Mouse (Mus musculus) WW6 (cell line): ENCODE measurements around the gene Ybx3.

Source experiments
- DNase-seq: peaks from one replicate; pipeline ENCODE4 v3.0.0-alpha.2; 2013; ENCODE audit warnings: low read depth, low spot score

Ybx3 gene

GRCm38 (mm10) chr6:131338787-131339186, 49.5 kb downstream of the Ybx3 start:
- DNase-seq, result no peak

- DNase-seq, result no peak
Measured at GRCm38 (mm10) chr6:131327076-131327475, 61.2 kb downstream of the Ybx3 start.

GRCm38 (mm10) chr6:131321854-131322639, 66.2 kb downstream of the Ybx3 start:
- DNase-seq, result no peak

GRCm38 (mm10) chr6:131316155-131317101, 71.8 kb downstream of the Ybx3 start:
- no peak for DNase-seq
